Mouse (Mus musculus): ENCODE data around the gene Hoxd13.

Hoxd13 gene

GRCm38 (mm10) chr2:74695813-74696430 is 27.8 kb downstream of the Hoxd13 start:
- no peak for DNase-seq

GRCm38 (mm10) chr2:74696442-74697335 is 28.6 kb downstream of the Hoxd13 start:
- peak; percentile 64 for DNase-seq

- DNase-seq: peak; percentile 86
Observed at GRCm38 (mm10) chr2:74697567-74698121, 29.5 kb downstream of the Hoxd13 start, which contains the start of gene Hoxd9. Gene Hoxd9 (plus strand): TSS chr2:74697727.

- peak; percentile 66 for DNase-seq
Observed at GRCm38 (mm10) chr2:74698201-74699052, 30.3 kb downstream of the Hoxd13 start.

GRCm38 (mm10) chr2:74699053-74699430 is 30.9 kb downstream of the Hoxd13 start:
- DNase-seq: peak; percentile 57

- peak; percentile 53 for DNase-seq
Observed at GRCm38 (mm10) chr2:74699664-74700545, 31.8 kb downstream of the Hoxd13 start.

DNA sequence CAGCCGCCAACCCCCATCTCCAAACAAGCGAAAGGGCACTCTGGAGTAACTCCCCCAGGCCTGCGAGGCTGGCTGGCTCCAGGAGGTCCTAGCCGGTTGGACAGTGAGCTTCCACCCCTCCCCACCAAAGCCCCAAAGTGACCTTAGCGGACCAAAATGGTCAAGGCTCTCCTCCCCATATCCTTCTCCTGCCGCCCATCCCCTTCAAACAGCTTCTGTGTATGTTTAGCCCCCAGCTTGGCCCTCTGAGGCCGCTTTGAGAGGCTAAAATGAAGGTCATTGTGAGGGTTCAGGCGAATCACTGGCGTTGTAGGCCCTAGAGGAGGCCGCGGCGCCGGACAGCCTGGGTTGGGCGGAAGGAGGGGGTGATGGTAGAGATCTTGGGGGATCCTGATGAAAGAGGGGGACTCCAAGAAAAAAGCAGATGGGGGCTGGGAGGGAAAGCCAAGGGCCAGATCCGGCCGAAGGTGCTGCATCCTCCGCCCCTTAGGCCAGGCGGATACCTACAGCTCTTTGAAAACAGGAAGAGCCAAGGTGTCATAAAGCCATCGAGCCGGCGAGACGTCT is 32.5 kb downstream of the Hoxd13 start:
- DNase-seq: peak; percentile 69

DNA sequence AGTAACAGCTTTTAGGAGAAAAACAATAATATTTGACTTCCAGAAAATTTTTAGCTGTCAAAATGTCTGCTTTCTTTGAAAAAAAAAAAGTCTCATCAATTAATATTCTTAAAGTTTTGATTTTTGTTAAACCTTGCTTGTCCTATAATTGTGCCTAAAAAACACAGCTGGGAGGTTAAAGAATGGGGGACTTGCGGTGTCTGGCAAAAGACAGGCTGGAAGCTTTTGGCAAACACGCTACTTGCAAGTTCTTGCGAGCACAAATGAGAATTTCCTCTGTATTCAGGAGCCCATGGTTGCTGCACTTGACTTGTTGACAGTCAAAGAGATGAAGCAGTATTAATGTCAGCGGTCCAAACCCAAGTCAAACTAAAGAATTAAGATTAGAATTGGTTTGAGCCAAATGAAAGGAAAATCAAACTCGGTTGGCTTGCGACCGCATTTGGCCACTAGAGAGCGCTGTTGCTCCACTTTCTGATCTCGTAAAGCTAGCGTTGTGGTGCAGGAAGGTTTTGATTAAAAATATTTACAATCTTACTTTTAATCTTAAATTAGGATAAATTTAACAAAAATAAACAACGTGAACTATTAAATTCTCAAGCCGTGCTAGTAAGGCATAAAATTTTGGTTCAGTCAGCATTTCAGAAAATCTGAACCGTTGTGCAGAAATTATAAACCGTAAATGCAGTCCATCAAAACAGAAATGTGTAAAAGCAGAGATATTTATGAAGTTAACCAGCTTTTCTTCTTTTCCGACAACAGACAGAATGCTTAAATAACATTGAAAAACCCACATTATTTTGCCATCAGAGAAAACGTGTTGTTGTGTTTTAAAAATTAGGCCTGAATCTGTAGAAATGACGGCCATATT is 34.1 kb downstream of the Hoxd13 start:
- peak; percentile 90 for DNase-seq

DNA sequence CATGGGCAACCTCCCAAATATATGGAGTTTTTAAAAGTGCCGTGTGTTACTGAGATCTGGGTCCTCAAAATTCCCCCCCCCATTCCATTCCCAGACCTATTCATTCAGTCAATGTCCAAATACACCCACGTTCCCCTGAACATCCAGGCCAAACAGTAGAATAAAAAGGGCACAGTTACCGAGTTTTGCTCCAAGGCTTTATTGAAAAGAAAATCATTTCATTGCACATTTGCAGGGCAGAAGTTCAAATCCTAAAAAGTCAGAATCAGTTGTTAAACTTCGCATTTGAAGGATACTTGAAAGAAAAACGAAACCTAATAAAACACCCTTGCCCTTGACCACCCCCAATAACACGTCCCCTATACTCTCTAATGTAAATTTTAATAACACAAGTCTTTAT is 34.7 kb downstream of the Hoxd13 start:
- DNase-seq: no peak

DNA sequence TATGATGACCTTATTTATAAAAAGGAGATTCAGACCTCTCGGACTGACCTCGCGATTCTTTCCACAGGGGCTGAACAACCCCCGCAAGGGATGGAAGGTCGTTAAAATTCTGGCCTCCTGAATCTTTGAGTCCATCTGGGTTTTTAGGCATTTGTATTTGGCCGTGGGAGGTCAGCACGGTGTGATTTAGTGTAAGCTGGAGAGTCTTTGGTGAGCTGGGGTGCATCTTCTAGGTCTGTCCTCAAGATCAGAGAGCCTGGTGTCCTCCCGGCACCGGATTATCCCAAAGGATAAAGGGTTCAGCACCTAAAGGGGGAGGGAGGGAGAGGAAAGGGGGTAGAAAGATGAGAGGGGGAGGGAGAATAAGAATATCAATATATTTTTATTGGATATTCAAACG is 35.2 kb downstream of the Hoxd13 start:
- DNase-seq: no peak

DNA sequence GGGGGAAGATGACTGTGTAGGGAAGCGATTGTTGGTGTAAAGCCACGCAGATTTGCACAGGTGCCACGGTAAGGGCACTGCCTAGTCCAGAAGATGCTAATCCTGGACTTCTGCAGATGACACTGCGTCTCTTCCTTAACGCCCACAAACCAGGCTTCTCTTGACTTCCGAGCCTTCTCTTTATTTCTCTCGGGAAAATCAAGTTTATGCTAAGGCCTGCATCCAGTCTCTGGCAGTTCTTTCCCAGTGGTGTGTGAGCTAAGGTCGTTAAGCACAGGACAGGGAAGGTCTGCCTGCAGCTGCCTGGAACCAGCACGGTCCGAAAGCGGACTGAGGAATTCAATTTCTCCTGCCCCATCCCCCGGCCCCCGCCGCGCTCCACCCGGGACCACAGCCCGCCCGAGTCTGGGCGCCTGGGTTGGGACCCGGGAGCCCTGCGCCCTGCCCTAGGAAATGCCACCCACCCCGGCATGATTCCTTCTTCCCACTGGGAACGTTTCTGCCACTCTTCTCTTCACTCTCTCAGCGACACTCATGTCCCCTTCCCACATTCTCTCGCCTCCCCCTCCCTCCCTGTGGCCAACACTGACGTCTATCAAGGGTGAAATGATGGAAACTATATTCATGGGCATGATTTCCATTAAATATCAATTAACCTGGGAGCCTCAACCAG is 35.7 kb downstream of the Hoxd13 start:
- peak; percentile 83 for DNase-seq

DNA sequence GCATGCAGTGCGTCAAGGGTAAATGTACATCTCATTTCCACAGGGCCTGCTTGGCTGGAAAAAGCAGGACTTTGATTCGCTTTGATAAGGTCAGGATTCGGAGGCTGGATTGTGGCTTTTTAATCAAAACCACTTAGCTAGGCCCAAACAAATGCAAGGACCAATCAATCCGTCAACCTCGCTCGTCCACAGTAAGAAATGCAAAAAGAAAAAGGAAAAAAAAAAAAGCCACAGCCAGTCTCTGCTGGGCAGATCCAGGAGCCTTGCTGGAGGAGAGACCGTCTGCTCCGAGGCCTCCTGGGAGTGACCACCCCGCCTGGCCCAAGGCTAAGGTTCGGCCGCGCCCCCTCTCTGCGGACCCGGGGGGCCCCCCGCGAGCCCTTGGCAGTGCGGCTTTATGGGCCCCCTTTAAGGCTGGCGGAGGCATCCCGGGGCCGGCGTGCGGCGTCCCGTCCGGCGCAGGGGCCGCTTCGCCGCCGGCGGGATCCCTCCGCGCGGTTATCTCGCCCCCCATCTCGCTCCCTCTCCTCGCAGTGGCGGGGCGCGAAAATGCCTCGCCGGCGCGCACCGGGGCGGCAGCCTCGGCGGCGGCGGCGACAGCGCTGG is 36.4 kb downstream of the Hoxd13 start, which contains the start of gene Hoxd8:
Gene Hoxd8, plus strand, starts transcription at position 223 of the 606 bp plus-strand sequence.
- DNase-seq: peak; percentile 89

DNA sequence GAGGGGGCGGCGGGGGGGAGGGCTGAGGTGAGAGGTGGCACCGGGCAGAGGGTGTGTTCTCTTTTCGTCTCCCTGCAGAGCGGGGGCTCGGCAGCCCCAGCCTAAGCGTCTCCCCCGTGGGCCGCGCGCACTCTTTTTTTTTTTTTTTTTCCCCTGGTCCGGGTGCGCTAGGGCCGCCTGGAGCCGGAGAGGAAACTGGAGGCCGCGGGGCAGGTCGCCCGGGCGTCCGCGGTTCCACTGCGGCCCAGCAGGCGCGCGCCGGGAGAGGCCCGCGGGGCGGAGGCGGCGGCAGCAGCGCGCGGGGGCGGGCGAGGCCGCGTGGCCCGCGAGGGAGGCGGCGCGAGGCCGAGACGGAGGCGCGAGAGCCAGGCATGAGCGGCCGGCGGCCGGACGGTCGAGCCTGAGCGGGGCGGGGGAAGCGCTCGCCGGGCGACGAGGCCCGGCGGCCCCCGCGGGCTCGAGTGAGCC is 36.9 kb downstream of the Hoxd13 start:
- DNase-seq: peak; percentile 65

DNA sequence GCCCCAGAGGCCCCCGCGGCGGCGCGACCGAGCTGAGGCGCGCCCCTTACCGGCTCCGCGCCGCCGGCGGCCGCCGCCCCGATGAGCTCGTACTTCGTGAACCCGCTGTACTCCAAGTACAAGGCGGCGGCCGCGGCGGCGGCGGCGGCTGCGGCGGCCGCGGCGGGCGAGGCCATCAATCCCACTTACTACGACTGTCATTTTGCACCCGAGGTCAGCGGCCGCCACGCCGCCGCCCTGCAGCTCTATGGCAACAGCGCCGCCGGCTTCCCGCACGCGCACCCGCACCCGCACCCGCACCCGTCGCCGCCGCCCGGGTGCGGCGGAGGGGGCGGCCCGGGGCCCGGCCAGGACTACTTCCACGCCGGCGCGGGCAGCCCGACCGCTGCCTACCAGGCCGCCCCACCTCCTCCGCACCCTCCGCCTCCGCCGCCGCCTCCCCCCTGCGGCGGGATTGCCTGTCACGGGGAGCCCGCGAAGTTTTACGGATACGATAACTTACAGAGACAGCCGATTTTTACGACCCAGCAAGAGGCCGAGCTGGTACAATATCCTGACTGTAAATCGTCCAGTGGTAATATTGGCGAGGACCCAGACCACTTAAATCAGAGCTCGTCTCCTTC is 37.5 kb downstream of the Hoxd13 start:
- peak; percentile 75 for DNase-seq

GRCm38 (mm10) chr2:74706393-74706960 is 38.4 kb downstream of the Hoxd13 start:
- DNase-seq: peak; percentile 18

DNA sequence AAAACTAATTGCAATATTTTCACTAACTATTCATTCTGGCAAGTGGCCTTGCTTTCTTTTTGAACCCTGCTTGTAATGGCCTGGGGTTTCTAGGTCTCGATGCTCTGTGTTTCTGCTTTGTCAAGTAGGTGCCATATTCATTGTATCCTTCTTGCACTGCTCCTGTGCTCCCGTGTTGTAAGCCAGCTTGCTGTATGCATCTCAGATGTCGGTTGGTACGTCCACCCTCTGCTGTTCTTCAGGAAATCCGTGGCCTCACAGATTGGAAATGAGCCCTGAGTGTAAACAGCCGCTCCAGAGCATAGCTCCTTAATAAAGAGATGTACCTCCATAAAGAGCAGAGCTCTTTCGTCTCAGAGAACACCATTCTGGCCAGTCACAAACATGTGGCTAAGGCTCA is 39.5 kb downstream of the Hoxd13 start:
- peak; percentile 31 for DNase-seq

DNA sequence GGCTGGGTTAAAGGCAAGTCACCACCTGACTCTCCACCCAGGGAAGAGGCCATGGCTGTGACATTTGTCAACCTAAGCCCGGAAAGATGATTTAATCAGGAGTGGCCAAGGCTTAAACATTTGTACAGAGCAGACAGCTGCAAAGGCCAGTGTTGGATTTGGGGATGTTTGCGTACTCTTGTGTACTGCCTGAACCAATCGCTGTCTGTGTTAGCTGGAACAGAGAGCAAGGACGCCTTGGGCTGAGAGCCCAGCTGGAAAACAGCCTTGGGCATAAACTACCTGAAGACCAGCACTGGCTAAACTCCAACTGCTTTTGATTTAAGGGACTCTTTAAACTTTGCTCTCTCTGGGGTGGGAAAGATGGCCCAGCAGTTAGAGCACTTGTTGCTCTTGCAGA is 40.6 kb downstream of the Hoxd13 start:
- DNase-seq: peak; percentile 65

Measured in kidney, adult 18-20 months (tissue).